Mouse (Mus musculus) neural tube, embryonic 12.5 days (tissue): ENCODE data around the gene Lman2. TPM values are rescaled to one million over a fixed set of nuclear protein-coding genes. Genes with fewer than 3 reads are reported as not detected.

Source experiments
- ATAC-seq: fragments of 200-750 bp; cut with Nextera tagmentation; 2 replicates; pipeline ENCODE4 v1.8.0; 2017; ENCODE audit warnings: low read depth, mild to moderate bottlenecking, moderate TSS enrichment, moderate library complexity; ENCODE audit not compliant: low FRiP score
- H3K27ac ChIP-seq: fragments of 300-500 bp; sonication (generic); 2 replicates; pipeline ENCODE4 v1.5.1; 2016
- H3K27me3 ChIP-seq: fragments of 300-500 bp; sonication (generic); replicated peaks from 2 replicates; pipeline ENCODE4 v1.6.1; 2016; ENCODE audit warnings: mild to moderate bottlenecking
- H3K36me3 ChIP-seq: fragments of 300-500 bp; sonication (generic); 2 replicates; pipeline ENCODE4 v1.6.1; 2016; ENCODE audit warnings: mild to moderate bottlenecking
- H3K4me1 ChIP-seq: fragments of 300-500 bp; sonication (generic); 2 replicates; pipeline ENCODE4 v1.6.1; 2016
- H3K4me2 ChIP-seq: fragments of 300-500 bp; sonication (generic); replicated peaks from 2 replicates; pipeline ENCODE4 v1.6.1; 2016; ENCODE audit warnings: mild to moderate bottlenecking
- H3K4me3 ChIP-seq: fragments of 300-500 bp; sonication (generic); 2 replicates; pipeline ENCODE4 v1.5.1; 2016
- H3K9ac ChIP-seq: fragments of 300-500 bp; sonication (generic); 2 replicates; pipeline ENCODE4 v1.6.1; 2016; ENCODE audit warnings: mild to moderate bottlenecking
- H3K9me3 ChIP-seq: fragments of 300-500 bp; sonication (generic); 2 replicates; pipeline ENCODE4 v1.6.1; 2016; ENCODE audit warnings: mild to moderate bottlenecking
- WGBS: fragments of 180-500 bp; shearing (Covaris S2); methylation state at CpG from one replicate; pipeline ENCODE4 v1.1.7; 2016; 5-methylcytosine and 5-hydroxymethylcytosine counted together
- polyA plus RNA-seq: library from polyadenylated mRNA; unstranded; fragments of >200 nt; fragmentation: Nextera tagmentation; extraction: Ambion mirVana; gene quantifications from 2 replicates; pipeline ENCODE4 v1.2.1, GENCODE M21; 2016

The Lman2 gene
- polyA plus RNA-seq: 82.0 and 86.1 TPM in 2 replicates

GRCm38 (mm10) chr13:55362453-55363060 lies at the start of gene Lman2:
Lman2 (minus strand) TSS chr13:55362783.
- under 1% methylated on average over 35 of the region's 35 CpGs for WGBS
- peak; percentile 98 for ATAC-seq

GRCm38 (mm10) chr13:55411826-55412225 lies 49.2 kb upstream of the Lman2 start:
- H3K4me2 ChIP-seq: no peak overlapping the region
- H3K27me3 ChIP-seq: peaks cover 18% of the 10 kb centered on the region
- ATAC-seq: no peak

More at GRCm38 (mm10) chr13:55362453-55363060, at the start of gene Lman2:
- Histone ChIP-seq H3K4me1 (peaks cover 15% of the 10 kb centered on the region), H3K36me3 (peaks cover 33% of the 10 kb centered on the region), H3K9ac (peak within 1 kb of the TSS; percentile 83), H3K9me3 (no peaks in the 10 kb centered on the region), H3K27me3 (no peaks in the 10 kb centered on the region), H3K27ac (peak within 1 kb of the TSS; percentile 80), H3K4me3 (peak within 1 kb of the TSS; percentile 98), H3K4me2 (peak within 1 kb of the TSS; percentile 91)

GRCm38 (mm10) chr13:55408546-55409120 lies 46.0 kb upstream of the Lman2 start:
- Histone ChIP-seq H3K27me3 (peaks cover 4% of the 10 kb centered on the region; the same call in 1 of the 2 replicates), H3K4me2 (no peak overlapping the region), H3K4me3 (no peak overlapping the region), H3K27ac (no peak overlapping the region), H3K36me3 (no peaks in the 10 kb centered on the region), H3K4me1 (peaks cover 10% of the 10 kb centered on the region; the same call in 1 of the 2 replicates), H3K9ac (no peak overlapping the region), H3K9me3 (no peaks in the 10 kb centered on the region)
- ATAC-seq: no peak
- WGBS: 86% methylated on average over 19 of the region's 19 CpGs

More at GRCm38 (mm10) chr13:55411826-55412225, 49.2 kb upstream of the Lman2 start:
- Histone ChIP-seq H3K4me1 (peaks cover 7% of the 10 kb centered on the region; the same call in 1 of the 2 replicates), H3K4me3 (no peak overlapping the region), H3K9ac (no peak overlapping the region), H3K36me3 (no peaks in the 10 kb centered on the region), H3K9me3 (no peaks in the 10 kb centered on the region), H3K27ac (no peak overlapping the region)
- WGBS: 81% methylated on average over 7 of the region's 7 CpGs

GRCm38 (mm10) chr13:55407341-55407740 lies 44.8 kb upstream of the Lman2 start:
- no peak overlapping the region for H3K27ac ChIP-seq
- H3K4me2 ChIP-seq: no peak overlapping the region
- 0 out of 2 replicates have a peak, but pooled peaks cover 4% of the 10 kb centered on the region for H3K27me3 ChIP-seq
- H3K4me3 ChIP-seq: no peak overlapping the region
- ATAC-seq: no peak
- peaks cover 10% of the 10 kb centered on the region; the same call in 1 of the 2 replicates for H3K4me1 ChIP-seq
- WGBS: 84% methylated on average over 4 of the region's 4 CpGs
- H3K9me3 ChIP-seq: no peaks in the 10 kb centered on the region
- no peaks in the 10 kb centered on the region for H3K36me3 ChIP-seq
- H3K9ac ChIP-seq: no peak overlapping the region

- Histone ChIP-seq H3K9me3 (no peaks in the 10 kb centered on the region), H3K36me3 (no peaks in the 10 kb centered on the region), H3K4me3 (no peak overlapping the region), H3K9ac (no peak overlapping the region; the same call in 1 of the 2 replicates), H3K27ac (no peak overlapping the region), H3K27me3 (0 out of 2 replicates have a peak, but pooled peaks cover 4% of the 10 kb centered on the region), H3K4me2 (no peak overlapping the region; the same call in 1 of the 2 replicates), H3K4me1 (peaks cover 10% of the 10 kb centered on the region; the same call in 1 of the 2 replicates)
- WGBS: 70% methylated on average over 13 of the region's 13 CpGs
- ATAC-seq: peak; percentile 43
These were observed 43.3 kb upstream of the Lman2 start for GRCm38 (mm10) chr13:55405783-55406390.

GRCm38 (mm10) chr13:55404853-55405782 lies 42.5 kb upstream of the Lman2 start:
- WGBS: 14% methylated on average over 11 of the region's 11 CpGs
- no peak overlapping the region for H3K4me3 ChIP-seq
- H3K27me3 ChIP-seq: 0 out of 2 replicates have a peak, but pooled peaks cover 8% of the 10 kb centered on the region
- peak; percentile 90 for ATAC-seq
- no peak overlapping the region; the same call in 1 of the 2 replicates for H3K9ac ChIP-seq
- H3K4me2 ChIP-seq: peak overlapping the region; percentile 33; the same call in 1 of the 2 replicates
- no peaks in the 10 kb centered on the region for H3K9me3 ChIP-seq
- H3K27ac ChIP-seq: no peak overlapping the region
- peaks cover 10% of the 10 kb centered on the region; the same call in 1 of the 2 replicates for H3K4me1 ChIP-seq
- H3K36me3 ChIP-seq: no peaks in the 10 kb centered on the region

GRCm38 (mm10) chr13:55403935-55404852 lies 41.6 kb upstream of the Lman2 start:
- Histone ChIP-seq H3K27ac (0 out of 2 replicates have a peak overlapping the region, but pooled peaks have one; percentile 18), H3K9ac (no peak overlapping the region), H3K4me2 (no peak overlapping the region), H3K4me3 (no peak overlapping the region), H3K27me3 (0 out of 2 replicates have a peak, but pooled peaks cover 11% of the 10 kb centered on the region), H3K36me3 (no peaks in the 10 kb centered on the region), H3K4me1 (peaks cover 10% of the 10 kb centered on the region; the same call in 1 of the 2 replicates), H3K9me3 (no peaks in the 10 kb centered on the region)
- 64% methylated on average over 15 of the region's 15 CpGs for whole genome bisulfite sequencing
- no peak for ATAC-seq

- no peak overlapping the region for H3K4me3 ChIP-seq
- H3K27ac ChIP-seq: no peak overlapping the region
- H3K9me3 ChIP-seq: no peaks in the 10 kb centered on the region
- H3K9ac ChIP-seq: no peak overlapping the region
- 69% methylated on average over 7 of the region's 7 CpGs for WGBS
- 0 out of 2 replicates have a peak, but pooled peaks cover 8% of the 10 kb centered on the region for H3K27me3 ChIP-seq
- H3K4me2 ChIP-seq: no peak overlapping the region
- H3K4me1 ChIP-seq: peaks cover 10% of the 10 kb centered on the region; the same call in 1 of the 2 replicates
- H3K36me3 ChIP-seq: no peaks in the 10 kb centered on the region
- peak; percentile 49; the same call in 1 of the 2 replicates for ATAC-seq
These were observed 40.7 kb upstream of the Lman2 start for GRCm38 (mm10) chr13:55403266-55403665.

GRCm38 (mm10) chr13:55400039-55400346 lies 37.4 kb upstream of the Lman2 start:
- H3K27ac ChIP-seq: no peak overlapping the region
- no peaks in the 10 kb centered on the region for H3K9me3 ChIP-seq
- H3K27me3 ChIP-seq: 0 out of 2 replicates have a peak, but pooled peaks cover 8% of the 10 kb centered on the region
- 84% methylated on average over 1 of the region's 1 CpGs for WGBS
- no peaks in the 10 kb centered on the region for H3K36me3 ChIP-seq
- H3K4me3 ChIP-seq: no peak overlapping the region
- no peak overlapping the region for H3K4me2 ChIP-seq
- ATAC-seq: no peak
- H3K4me1 ChIP-seq: 0 out of 2 replicates have a peak, but pooled peaks cover under 1% of the 10 kb centered on the region
- H3K9ac ChIP-seq: no peak overlapping the region

- H3K27ac ChIP-seq: no peak overlapping the region
- 0 out of 2 replicates have a peak, but pooled peaks cover 8% of the 10 kb centered on the region for H3K27me3 ChIP-seq
- no peak overlapping the region for H3K4me2 ChIP-seq
- no peak for ATAC-seq
- H3K9ac ChIP-seq: no peak overlapping the region
- no peak overlapping the region for H3K4me3 ChIP-seq
- H3K9me3 ChIP-seq: no peaks in the 10 kb centered on the region
- H3K36me3 ChIP-seq: no peaks in the 10 kb centered on the region
- WGBS: 68% methylated on average over 5 of the region's 5 CpGs
- no peaks in the 10 kb centered on the region for H3K4me1 ChIP-seq
These were observed 36.9 kb upstream of the Lman2 start for GRCm38 (mm10) chr13:55399300-55400038.
